Mouse (Mus musculus): ENCODE results near the gene Gltp. TPM values are rescaled to one million over a fixed set of nuclear protein-coding genes. Genes with fewer than 3 reads are reported as not detected.

The Gltp gene
- polyA plus RNA-seq, 1 experiment: 53.8 TPM

- H3K36me3 ChIP-seq (ENCODE audit: control insufficient read depth, insufficient read depth): peaks cover 8% of the 10 kb centered on the region
- TF ChIP-seq MYOD1 (IDR thresholded peaks at IDR 0.05; ENCODE audit: control insufficient read depth, insufficient read length, low read depth) (no peak), CEBPB (IDR thresholded peaks at IDR 0.05; ENCODE audit: low read depth) (no peak), USF1 (IDR thresholded peaks at IDR 0.05; ENCODE audit: low read depth) (no peak), CTCF (IDR thresholded peaks at IDR 0.05; ENCODE audit: control insufficient read depth, insufficient read depth, insufficient read length) (no peak), MAX (IDR thresholded peaks at IDR 0.05) (no peak), MYOG (IDR thresholded peaks at IDR 0.05; ENCODE audit: control insufficient read depth, extremely low read depth, insufficient read length) (no peak), FOSL1 (IDR thresholded peaks at IDR 0.05; ENCODE audit: insufficient read depth, low read length, poor library complexity, severe bottlenecking) (no peak)
- H3K27me3 ChIP-seq (ENCODE audit: control insufficient read depth, insufficient read depth, insufficient read length): no peaks in the 10 kb centered on the region
- H3ac ChIP-seq (ENCODE audit: control insufficient read depth, insufficient read length, low read depth): no peak overlapping the region
- H3K79me2 ChIP-seq (ENCODE audit: control insufficient read depth, insufficient read depth): peaks cover under 1% of the 10 kb centered on the region
- no peak overlapping the region for H3K4me3 ChIP-seq (ENCODE audit: insufficient read depth, poor library complexity, severe bottlenecking)
- no peaks in the 10 kb centered on the region for H3K79me3 ChIP-seq (ENCODE audit: low read depth)
Measured at GRCm38 (mm10) chr5:114679841-114680591, 10.8 kb downstream of the Gltp start.

- H3K79me3 ChIP-seq (ENCODE audit: low read depth): no peaks in the 10 kb centered on the region
- H3ac ChIP-seq (ENCODE audit: control insufficient read depth, insufficient read length, low read depth): no peak overlapping the region
- TF ChIP-seq USF1 (IDR thresholded peaks at IDR 0.05; ENCODE audit: low read depth) (no peak), FOSL1 (IDR thresholded peaks at IDR 0.05; ENCODE audit: insufficient read depth, low read length, poor library complexity, severe bottlenecking) (no peak), MAX (IDR thresholded peaks at IDR 0.05) (no peak), CTCF (IDR thresholded peaks at IDR 0.05; ENCODE audit: control insufficient read depth, insufficient read depth, insufficient read length) (no peak), CEBPB (IDR thresholded peaks at IDR 0.05; ENCODE audit: low read depth) (no peak), MYOD1 (IDR thresholded peaks at IDR 0.05; ENCODE audit: control insufficient read depth, insufficient read length, low read depth) (no peak), MYOG (IDR thresholded peaks at IDR 0.05; ENCODE audit: control insufficient read depth, extremely low read depth, insufficient read length) (no peak)
- no peaks in the 10 kb centered on the region for H3K27me3 ChIP-seq (ENCODE audit: control insufficient read depth, insufficient read depth, insufficient read length)
- H3K4me3 ChIP-seq (ENCODE audit: insufficient read depth, poor library complexity, severe bottlenecking): no peak overlapping the region
- peaks cover 14% of the 10 kb centered on the region for H3K36me3 ChIP-seq (ENCODE audit: control insufficient read depth, insufficient read depth)
- no peaks in the 10 kb centered on the region for H3K79me2 ChIP-seq (ENCODE audit: control insufficient read depth, insufficient read depth)
Measured at GRCm38 (mm10) chr5:114674594-114674993, 16.2 kb downstream of the Gltp start.

GRCm38 (mm10) chr5:114673114-114673513, 17.7 kb downstream of the Gltp start:
- Histone ChIP-seq H3ac (ENCODE audit: control insufficient read depth, insufficient read length, low read depth) (no peak overlapping the region), H3K4me3 (ENCODE audit: insufficient read depth, poor library complexity, severe bottlenecking) (no peak overlapping the region), H3K79me3 (ENCODE audit: low read depth) (no peaks in the 10 kb centered on the region), H3K36me3 (ENCODE audit: control insufficient read depth, insufficient read depth) (peaks cover 20% of the 10 kb centered on the region), H3K79me2 (ENCODE audit: control insufficient read depth, insufficient read depth) (no peaks in the 10 kb centered on the region), H3K27me3 (ENCODE audit: control insufficient read depth, insufficient read depth, insufficient read length) (no peaks in the 10 kb centered on the region)
- TF ChIP-seq FOSL1 (IDR thresholded peaks at IDR 0.05; ENCODE audit: insufficient read depth, low read length, poor library complexity, severe bottlenecking) (no peak), CTCF (IDR thresholded peaks at IDR 0.05; ENCODE audit: control insufficient read depth, insufficient read depth, insufficient read length) (no peak), MAX (IDR thresholded peaks at IDR 0.05) (no peak), USF1 (IDR thresholded peaks at IDR 0.05; ENCODE audit: low read depth) (no peak), MYOD1 (IDR thresholded peaks at IDR 0.05; ENCODE audit: control insufficient read depth, insufficient read length, low read depth) (no peak), CEBPB (IDR thresholded peaks at IDR 0.05; ENCODE audit: low read depth) (no peak), MYOG (IDR thresholded peaks at IDR 0.05; ENCODE audit: control insufficient read depth, extremely low read depth, insufficient read length) (no peak)

GRCm38 (mm10) chr5:114669014-114669413, 21.8 kb downstream of the Gltp start:
- Histone ChIP-seq H3K27me3 (ENCODE audit: control insufficient read depth, insufficient read depth, insufficient read length) (no peaks in the 10 kb centered on the region), H3K79me2 (ENCODE audit: control insufficient read depth, insufficient read depth) (no peaks in the 10 kb centered on the region), H3K79me3 (ENCODE audit: low read depth) (no peaks in the 10 kb centered on the region), H3K36me3 (ENCODE audit: control insufficient read depth, insufficient read depth) (peaks cover 11% of the 10 kb centered on the region), H3K4me3 (ENCODE audit: insufficient read depth, poor library complexity, severe bottlenecking) (no peak overlapping the region), H3ac (ENCODE audit: control insufficient read depth, insufficient read length, low read depth) (no peak overlapping the region)
- TF ChIP-seq FOSL1 (IDR thresholded peaks at IDR 0.05; ENCODE audit: insufficient read depth, low read length, poor library complexity, severe bottlenecking) (no peak), MAX (IDR thresholded peaks at IDR 0.05) (no peak), CEBPB (IDR thresholded peaks at IDR 0.05; ENCODE audit: low read depth) (no peak), MYOD1 (IDR thresholded peaks at IDR 0.05; ENCODE audit: control insufficient read depth, insufficient read length, low read depth) (no peak), USF1 (IDR thresholded peaks at IDR 0.05; ENCODE audit: low read depth) (no peak), MYOG (IDR thresholded peaks at IDR 0.05; ENCODE audit: control insufficient read depth, extremely low read depth, insufficient read length) (no peak), CTCF (IDR thresholded peaks at IDR 0.05; ENCODE audit: control insufficient read depth, insufficient read depth, insufficient read length) (no peak)

GRCm38 (mm10) chr5:114667228-114667856, 23.4 kb downstream of the Gltp start:
- TF ChIP-seq CTCF (IDR thresholded peaks at IDR 0.05; ENCODE audit: control insufficient read depth, insufficient read depth, insufficient read length) (peak; percentile 100), MAX (IDR thresholded peaks at IDR 0.05) (peak; percentile 84), FOSL1 (IDR thresholded peaks at IDR 0.05; ENCODE audit: insufficient read depth, low read length, poor library complexity, severe bottlenecking) (no peak), USF1 (IDR thresholded peaks at IDR 0.05; ENCODE audit: low read depth) (peak; percentile 60)
- Histone ChIP-seq H3K27me3 (ENCODE audit: control insufficient read depth, insufficient read depth, insufficient read length) (no peaks in the 10 kb centered on the region), H3ac (ENCODE audit: control insufficient read depth, insufficient read length, low read depth) (no peak overlapping the region), H3K4me3 (ENCODE audit: insufficient read depth, poor library complexity, severe bottlenecking) (no peak overlapping the region), H3K36me3 (ENCODE audit: control insufficient read depth, insufficient read depth) (peaks cover 6% of the 10 kb centered on the region), H3K79me2 (ENCODE audit: control insufficient read depth, insufficient read depth) (no peaks in the 10 kb centered on the region), H3K79me3 (ENCODE audit: low read depth) (no peaks in the 10 kb centered on the region)
